Mouse (Mus musculus) G1E (cell line): ENCODE results near the gene Ranbp10. TPM values are rescaled to one million over a fixed set of nuclear protein-coding genes. Genes with fewer than 3 reads are reported as not detected.
A peak's percentile ranks its signal among the peaks of the same experiment; 100 is the strongest.

ENCODE experiments used
- ATAC-seq: 2 replicates; pipeline ENCODE4 v1.8.0; 2016; ENCODE audit warnings: mild to moderate bottlenecking; ENCODE audit not compliant: insufficient number of reproducible peaks, poor library complexity, low FRiP score, severe bottlenecking; ENCODE audit errors: extremely low read depth
- DNase-seq: peaks from one replicate; pipeline ENCODE4 v3.0.0; 2012; ENCODE audit warnings: low spot score
- H3K27me3 ChIP-seq: 2 replicates; pipeline ENCODE4 v1.6.1; 2012; ENCODE audit warnings: mild to moderate bottlenecking, low read length, inconsistent platforms; ENCODE audit not compliant: insufficient read depth
- H3K36me3 ChIP-seq: replicated peaks from 2 replicates; pipeline ENCODE3; 2012; ENCODE audit warnings: mild to moderate bottlenecking, inconsistent platforms
- H3K4me1 ChIP-seq: 2 replicates; pipeline ENCODE4 v1.6.1; 2012; ENCODE audit warnings: low read depth, low read length, inconsistent platforms, mixed read lengths; ENCODE audit not compliant: insufficient read depth
- H3K4me3 ChIP-seq: 2 replicates; pipeline ENCODE4 v1.5.1; 2012; ENCODE audit warnings: low read depth, mild to moderate bottlenecking, inconsistent platforms, low read length, moderate library complexity, mixed read lengths
- H3K9me3 ChIP-seq: replicated peaks from 2 replicates; pipeline ENCODE4 v1.6.1; 2012; ENCODE audit warnings: inconsistent platforms
- CTCF ChIP-seq: IDR thresholded peaks from 2 replicates; pipeline ENCODE4 v1.5.1; 2012; ENCODE audit warnings: low read depth, low read length, inconsistent platforms, mixed read lengths
- GATA1 ChIP-seq: IDR thresholded peaks from 2 replicates; pipeline ENCODE4 v1.6.1; 2012; ENCODE audit warnings: borderline replicate concordance, low read length, inconsistent platforms, mixed read lengths
- GATA2 ChIP-seq: IDR thresholded peaks from 2 replicates; pipeline ENCODE4 v1.6.1; 2012; ENCODE audit warnings: low read depth, low read length, inconsistent platforms, borderline replicate concordance
- POLR2AphosphoS5 ChIP-seq: IDR thresholded peaks from 2 replicates; pipeline ENCODE4 v1.6.1; 2012; ENCODE audit warnings: low read depth, low read length, inconsistent platforms; ENCODE audit not compliant: insufficient replicate concordance
- TAL1 ChIP-seq: conservative IDR thresholded peaks from 2 replicates; pipeline ENCODE4 v1.6.1; 2012; ENCODE audit warnings: low read depth, low read length, inconsistent platforms, mixed read lengths
- polyA plus RNA-seq: library from polyadenylated mRNA; stranded (reverse); fragments of >175 nt; gene quantifications from 2 replicates; pipeline ENCODE4 v1.2.3, GENCODE M21; 2012
- total RNA-seq, 2 experiments: library from RNA; stranded (forward) in 1 of 2; stranded (reverse) in 1 of 2; fragments of 200-1000 nt in 1 of 2; fragments of >200 nt in 1 of 2; fragmentation: Nextera tagmentation in 1 of 2; gene quantifications; 2 replicates each; pipeline ENCODE4 v1.2.3; 2014 to 2017

Gene Ranbp10
- total and polyA plus RNA-seq, 3 experiments: 14.3 to 114 (median 29.3) TPM

DNA sequence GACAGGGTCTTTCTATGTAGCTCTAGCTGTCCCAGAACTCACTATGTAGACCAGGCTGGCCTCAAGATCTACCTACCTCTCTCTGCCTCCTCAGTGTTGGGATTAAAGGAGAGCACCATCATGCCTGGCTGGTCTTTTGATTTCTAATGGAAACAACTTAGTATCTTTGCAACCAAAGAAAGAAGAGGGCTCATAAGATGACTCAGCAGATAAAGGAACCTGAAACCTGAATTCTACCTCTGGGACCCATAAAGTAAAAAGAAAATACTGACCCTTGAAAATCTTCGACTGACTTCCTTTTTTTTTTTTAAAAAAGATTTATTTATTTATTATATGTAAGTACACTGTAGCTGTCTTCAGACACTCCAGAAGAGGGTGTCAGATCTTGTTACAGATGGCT, 21.2 kb downstream of the Ranbp10 start:
- Histone ChIP-seq H3K4me3 (no peak overlapping the region), H3K36me3 (peaks cover 56% of the 10 kb centered on the region), H3K9me3 (no peaks in the 10 kb centered on the region), H3K4me1 (peaks cover 73% of the 10 kb centered on the region), H3K27me3 (no peaks in the 10 kb centered on the region)
- ATAC-seq (no peak), DNase-seq (no peak)
- TF ChIP-seq TAL1: no peak
- no peak for TF ChIP-seq CTCF
- TF ChIP-seq POLR2AphosphoS5: no peak
- TF ChIP-seq GATA2: no peak
- no peak for TF ChIP-seq GATA1

DNA sequence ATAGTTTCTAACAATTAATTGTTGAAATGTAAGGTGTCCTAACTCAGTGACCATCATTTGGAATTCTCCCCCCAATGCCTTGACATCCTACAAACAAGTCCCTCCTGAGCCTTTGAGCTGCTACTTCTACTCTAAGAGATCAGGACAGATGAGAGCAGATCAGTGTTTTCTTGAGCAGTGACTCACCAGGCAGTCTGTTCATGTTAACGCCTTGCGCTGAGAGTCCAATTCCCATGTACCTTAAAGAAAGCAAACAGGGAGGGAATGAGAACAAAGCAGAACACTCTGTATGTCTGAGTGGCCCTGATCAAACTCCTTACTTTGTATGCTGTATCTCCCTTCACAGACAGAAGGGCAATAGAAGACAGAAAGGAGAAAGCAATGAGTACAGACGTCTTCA, 21.8 kb downstream of the Ranbp10 start:
- DNase-seq (no peak), ATAC-seq (no peak)
- H3K9me3 ChIP-seq: no peaks in the 10 kb centered on the region
- H3K4me1 ChIP-seq: peaks cover 72% of the 10 kb centered on the region
- H3K27me3 ChIP-seq: no peaks in the 10 kb centered on the region
- peaks cover 51% of the 10 kb centered on the region for H3K36me3 ChIP-seq
- TF ChIP-seq GATA2 (no peak), POLR2AphosphoS5 (no peak), TAL1 (no peak), GATA1 (no peak), CTCF (no peak)
- H3K4me3 ChIP-seq: no peak overlapping the region

DNA sequence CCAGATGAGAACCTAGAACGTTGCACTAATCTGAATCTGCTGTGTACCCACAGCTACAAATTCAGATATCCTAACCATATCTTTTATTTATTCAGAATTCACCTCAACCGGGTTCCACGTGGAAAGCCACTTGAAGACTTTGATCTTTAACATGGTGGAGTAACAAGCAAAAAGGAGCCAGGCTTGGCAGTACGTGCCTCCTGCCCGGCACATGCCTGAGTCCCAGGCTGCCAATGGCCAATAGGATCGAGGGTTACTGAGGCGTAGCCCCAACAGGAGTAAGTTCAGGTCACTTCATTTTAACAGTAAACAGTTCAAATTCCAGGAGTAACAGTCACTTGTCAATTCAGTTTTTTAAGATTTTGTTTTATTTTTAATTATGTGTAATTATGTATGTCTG, 22.4 kb downstream of the Ranbp10 start:
- TF ChIP-seq TAL1 (no peak), GATA1 (no peak), GATA2 (no peak), CTCF (no peak), POLR2AphosphoS5 (no peak)
- H3K4me1 ChIP-seq: peaks cover 75% of the 10 kb centered on the region
- no peaks in the 10 kb centered on the region for H3K27me3 ChIP-seq
- no peak overlapping the region for H3K4me3 ChIP-seq
- no peak for ATAC-seq
- H3K9me3 ChIP-seq: no peaks in the 10 kb centered on the region
- no peak for DNase-seq
- H3K36me3 ChIP-seq: peaks cover 54% of the 10 kb centered on the region

DNA sequence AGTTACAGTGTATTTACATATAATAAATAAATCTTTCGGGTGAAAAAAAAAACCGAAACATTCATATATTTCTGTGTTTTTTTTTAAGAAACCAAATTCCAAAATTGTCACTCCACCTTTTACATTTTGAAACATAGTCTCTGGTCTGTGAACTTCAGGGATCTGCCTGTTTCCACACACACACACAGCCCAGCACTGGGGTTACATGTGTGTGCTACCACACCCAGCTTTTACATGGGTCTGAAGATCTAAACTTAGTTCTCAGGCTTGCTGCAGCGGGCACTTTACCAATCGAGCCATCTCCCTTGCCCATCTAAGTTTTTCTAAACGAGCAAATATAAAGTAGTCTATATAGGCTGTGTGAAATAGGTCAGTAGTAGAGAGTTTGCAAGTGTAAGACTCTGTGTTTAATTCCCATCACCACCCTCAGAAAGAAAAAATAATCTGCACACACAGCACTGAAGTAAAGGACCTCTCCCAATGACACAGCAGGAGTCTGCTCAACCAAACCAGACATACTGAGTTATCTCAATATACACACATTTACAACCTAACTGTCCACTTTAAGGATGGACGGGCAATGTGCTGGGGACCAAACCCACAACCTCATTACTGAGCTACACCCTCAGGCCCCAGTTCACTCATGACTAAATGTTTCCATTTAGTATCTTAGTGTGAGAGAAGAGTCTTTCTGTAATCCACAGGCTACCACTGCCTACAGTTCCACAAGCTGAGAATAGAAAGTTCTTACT, 25.8 kb downstream of the Ranbp10 start:
- Histone ChIP-seq H3K36me3 (peaks cover 48% of the 10 kb centered on the region), H3K9me3 (no peaks in the 10 kb centered on the region), H3K27me3 (no peaks in the 10 kb centered on the region), H3K4me1 (peaks cover 70% of the 10 kb centered on the region), H3K4me3 (peak overlapping the region; percentile 30; the same call in 1 of the 2 replicates)
- TF ChIP-seq TAL1: peak; percentile 75
- TF ChIP-seq GATA1: no peak
- peak; percentile 96 for ATAC-seq
- peak; percentile 59 for DNase-seq

DNA sequence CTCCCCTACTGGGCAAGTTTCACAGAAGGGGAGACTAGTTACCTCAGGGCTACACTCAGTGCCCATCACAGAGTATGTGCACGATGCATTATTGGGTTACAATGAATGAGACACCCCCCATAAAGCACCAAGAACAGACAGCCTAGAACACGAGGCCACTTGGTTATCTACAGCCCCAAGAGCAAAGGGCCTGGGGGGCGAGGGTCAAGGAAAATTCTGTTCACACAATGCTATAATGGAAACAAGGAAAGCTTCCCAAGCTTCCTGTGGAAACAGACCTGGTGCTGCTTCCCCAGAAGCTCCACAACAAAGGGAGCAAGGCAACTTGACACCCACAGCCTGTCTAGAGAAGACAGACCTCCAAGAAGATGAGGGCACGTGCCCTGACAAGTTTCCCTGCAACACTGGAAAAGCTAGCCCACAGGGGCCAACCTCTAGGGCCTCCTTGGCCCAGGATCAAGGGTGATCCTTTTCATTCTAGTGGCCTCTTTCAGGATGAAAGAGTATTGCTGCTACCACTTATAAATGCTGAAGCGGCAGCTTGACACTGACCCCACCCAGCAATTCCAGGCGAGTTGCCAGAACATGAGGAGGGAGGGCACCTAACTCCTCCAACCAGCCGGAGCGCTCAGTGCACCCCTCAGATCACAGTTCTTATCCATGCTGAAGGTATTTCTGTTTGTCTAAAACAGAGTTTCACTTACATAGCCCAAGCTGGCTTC, 27.9 kb downstream of the Ranbp10 start:
- Histone ChIP-seq H3K36me3 (peaks cover 51% of the 10 kb centered on the region), H3K4me1 (peaks cover 72% of the 10 kb centered on the region), H3K27me3 (no peaks in the 10 kb centered on the region), H3K4me3 (peak overlapping the region; percentile 45; the same call in 1 of the 2 replicates), H3K9me3 (no peaks in the 10 kb centered on the region)
- TF ChIP-seq TAL1: no peak
- TF ChIP-seq GATA2: no peak
- TF ChIP-seq POLR2AphosphoS5: no peak
- TF ChIP-seq GATA1: no peak
- no peak for TF ChIP-seq CTCF
- DNase-seq (peak; percentile 47), ATAC-seq (no peak)

DNA sequence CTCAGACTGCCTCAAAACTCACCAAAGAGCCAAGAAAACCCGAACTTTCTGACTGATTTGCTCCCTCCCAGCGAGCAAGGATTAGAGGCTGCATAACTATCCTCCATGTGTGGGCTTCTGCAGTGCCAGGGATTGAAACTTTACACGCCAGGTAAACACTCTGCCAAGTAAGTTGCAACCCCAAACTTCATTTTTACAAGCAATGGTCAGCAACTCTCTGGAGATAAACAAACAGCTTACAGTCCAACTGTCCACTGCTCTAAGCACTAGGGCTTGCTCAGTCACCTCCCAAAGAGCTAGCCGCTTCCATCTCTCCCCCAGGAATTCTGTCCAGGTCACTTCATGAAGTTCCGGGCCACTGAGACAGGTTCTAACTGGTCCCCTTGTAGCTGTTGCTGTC, 28.7 kb downstream of the Ranbp10 start:
- Histone ChIP-seq H3K4me1 (peaks cover 78% of the 10 kb centered on the region), H3K27me3 (no peaks in the 10 kb centered on the region), H3K4me3 (no peak overlapping the region), H3K36me3 (peaks cover 56% of the 10 kb centered on the region), H3K9me3 (no peaks in the 10 kb centered on the region)
- DNase-seq: no peak
- TF ChIP-seq CTCF (no peak), POLR2AphosphoS5 (no peak), GATA1 (no peak), TAL1 (no peak), GATA2 (no peak)
- ATAC-seq: no peak
